Mouse (Mus musculus) gastrocnemius, adult 2 months (tissue): ENCODE results near the gene Pop4. TPM values are rescaled to one million over a fixed set of nuclear protein-coding genes. Genes with fewer than 3 reads are reported as not detected.
"Not testable (repeated sequence)": the region's sequence is repeated elsewhere in the genome, so short reads cannot be mapped to it uniquely, and the experiment has no call there.

Experiments used
- DNase-seq: peaks from one replicate; pipeline ENCODE4 v3.0.0; 2022
- H3K27ac ChIP-seq: fragments of 200-600 bp; 2 replicates; pipeline ENCODE4 v1.8.1; 2022; ENCODE audit warnings: mild to moderate bottlenecking
- H3K4me3 ChIP-seq: fragments of 200-600 bp; 2 replicates; pipeline ENCODE4 v1.8.1; 2022; ENCODE audit warnings: mild to moderate bottlenecking, moderate library complexity
- CTCF ChIP-seq: fragments of 200-600 bp; IDR thresholded peaks from 2 replicates; pipeline ENCODE4 v1.8.1; 2022; ENCODE audit warnings: antibody characterized with exemption, mild to moderate bottlenecking, moderate library complexity
- intact Hi-C: fragments of 180-260 bp; cut with DNase I; formaldehyde crosslinking; loops from one replicate; pipeline ENCODE4 v1.15.1; 2025
- long read RNA-seq, 2 experiments: library from polyadenylated mRNA; stranded (forward); transcript quantifications; one replicate each; pipeline ENCODE4 v2.0.0; 2021
- total RNA-seq, 2 experiments: library from RNA; stranded (reverse); gene quantifications; 2 replicates each; pipeline ENCODE4 v1.2.3; 2021

The Pop4 gene
- 1 to 10 TPM; 8.3 to 8.4 TPM for total RNA-seq
- long read RNA-seq, experiment 1, transcript Pop4-201 (7 exons, 2,113 nt), result major isoform, 8 of 8 reads
- long read RNA-seq, experiment 1, partial matches to known transcripts, result 0 of 8 reads
- long read RNA-seq, experiment 1, other reads (novel, unspliced or antisense), result 0 of 8 reads
- long read RNA-seq, experiment 2, transcript Pop4-201 (7 exons, 2,113 nt), result major isoform, 8 of 8 reads
- long read RNA-seq, experiment 2, partial matches to known transcripts, result 0 of 8 reads
- long read RNA-seq, experiment 2, other reads (novel, unspliced or antisense), result 0 of 8 reads

DNA sequence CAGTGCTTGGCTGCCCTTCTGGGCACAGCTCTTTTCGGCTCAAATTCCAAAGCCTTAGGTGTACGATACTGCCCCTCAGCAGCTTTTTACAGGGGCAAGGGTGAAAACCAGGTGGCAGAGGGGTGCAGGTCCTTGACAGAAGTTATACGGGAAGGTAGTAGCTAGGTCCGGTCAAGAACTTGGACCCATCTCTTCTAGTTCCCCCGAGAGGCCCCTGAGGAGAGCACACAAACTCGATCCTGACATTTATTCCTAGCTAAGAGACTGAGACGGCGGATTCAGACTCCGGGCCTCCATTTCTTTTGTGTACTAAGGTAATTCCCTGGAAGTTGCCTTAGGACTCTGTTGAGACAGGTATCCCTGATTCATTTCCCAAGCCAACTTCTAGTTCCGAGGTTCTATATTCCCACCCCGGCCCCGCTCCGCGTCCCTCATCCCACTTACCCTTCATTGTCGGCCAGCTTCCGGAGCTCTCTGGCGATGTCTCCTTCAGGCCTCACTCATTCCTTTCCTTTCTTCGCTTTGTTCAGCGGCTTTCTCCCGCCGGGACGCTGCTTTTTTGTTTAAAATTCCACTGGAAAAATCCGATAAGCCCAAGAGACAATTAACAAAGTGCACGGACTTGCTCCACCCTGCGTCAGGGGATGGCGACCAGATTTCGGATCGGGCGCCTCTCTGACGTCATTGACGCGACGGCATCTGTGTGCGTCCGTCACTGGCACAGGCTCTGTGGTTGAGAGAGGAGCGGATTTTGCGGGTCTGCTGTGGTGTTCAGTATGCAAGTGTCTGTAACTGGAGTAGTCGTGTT, at the start of gene Pop4:
Gene Pop4, minus strand, starts transcription at position 721 of the 808 bp plus-strand sequence.
- no peak for TF ChIP-seq CTCF
- Histone ChIP-seq H3K27ac (peak within 1 kb of the TSS; percentile 91), H3K4me3 (peak within 1 kb of the TSS; percentile 75)
- intact Hi-C loops, result no loop called here
- peak; percentile 93 for DNase-seq

DNA sequence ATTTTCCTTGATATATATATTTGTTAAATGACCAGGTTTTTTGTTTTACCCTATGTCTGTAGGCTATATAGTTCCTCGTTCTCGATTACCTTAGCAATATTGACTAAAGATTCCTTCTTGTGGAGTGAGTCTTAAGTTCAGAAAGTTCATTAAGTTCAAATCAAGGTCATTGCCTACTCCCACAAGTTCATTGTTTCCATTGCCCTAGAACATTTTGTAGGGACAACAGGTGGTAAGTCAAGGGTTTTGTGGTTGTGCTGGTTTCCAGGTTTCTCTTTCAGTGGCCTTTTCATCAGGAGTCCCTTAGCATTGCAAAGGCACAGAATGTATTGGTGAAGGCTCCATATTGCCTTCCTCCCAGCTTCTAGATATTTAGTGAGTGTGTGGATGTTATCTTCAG, 49.4 kb upstream of the Pop4 start:
- DNase-seq, result no peak
- intact Hi-C loops, result no loop called here

DNA sequence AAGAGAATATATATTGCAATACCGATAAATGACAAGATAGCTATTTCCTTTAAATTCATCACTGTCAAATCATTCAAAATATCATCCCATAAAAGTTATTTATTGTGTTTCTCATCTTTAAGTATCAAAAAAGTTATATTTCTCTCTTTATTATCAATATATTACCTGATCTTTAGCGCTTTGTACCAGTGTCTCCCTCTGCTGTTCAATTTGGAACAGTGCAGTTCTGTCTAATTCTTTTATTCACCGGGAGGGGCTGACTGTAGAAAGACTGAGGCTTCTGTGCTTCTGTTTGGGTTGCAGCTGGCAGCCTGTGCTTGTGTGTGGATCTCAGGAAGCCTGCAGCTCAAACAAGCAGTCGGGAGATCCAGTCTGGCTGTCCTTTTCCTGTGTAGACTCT, 11.0 kb upstream of the Pop4 start:
- TF ChIP-seq CTCF, result peak; percentile 60
- intact Hi-C loops, H3K4me3 ChIP-seq, H3K27ac ChIP-seq, DNase-seq: not testable (repeated sequence)

More for the DNA sequence above, 49.4 kb upstream of the Pop4 start:
- no peak overlapping the region for H3K27ac ChIP-seq
- TF ChIP-seq CTCF, result no peak
- H3K4me3 ChIP-seq, result no peak overlapping the region

DNA sequence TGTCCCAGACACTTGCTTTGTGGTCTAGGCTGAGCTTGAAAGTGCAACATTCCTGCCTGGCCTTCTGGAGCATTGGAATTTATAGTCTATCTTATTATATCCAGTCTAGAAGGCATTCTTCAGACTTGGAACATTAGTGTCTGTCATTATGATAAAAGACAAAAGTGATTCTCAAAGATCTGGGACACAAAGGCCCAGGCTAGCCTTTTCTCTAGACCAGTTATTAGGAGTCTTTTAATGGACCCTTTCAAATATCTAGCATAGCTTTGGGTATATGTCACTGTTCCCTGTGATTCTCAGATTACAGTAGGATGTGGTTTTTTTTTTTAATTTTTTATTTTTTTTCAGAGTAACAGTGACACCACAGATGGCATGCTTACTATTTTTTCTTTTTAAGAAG, 1.3 kb upstream of the Pop4 start:
- Histone ChIP-seq H3K27ac (no peak overlapping the region), H3K4me3 (no peak overlapping the region)
- TF ChIP-seq CTCF, result no peak
- intact Hi-C loops, result no loop called here
- no peak for DNase-seq

DNA sequence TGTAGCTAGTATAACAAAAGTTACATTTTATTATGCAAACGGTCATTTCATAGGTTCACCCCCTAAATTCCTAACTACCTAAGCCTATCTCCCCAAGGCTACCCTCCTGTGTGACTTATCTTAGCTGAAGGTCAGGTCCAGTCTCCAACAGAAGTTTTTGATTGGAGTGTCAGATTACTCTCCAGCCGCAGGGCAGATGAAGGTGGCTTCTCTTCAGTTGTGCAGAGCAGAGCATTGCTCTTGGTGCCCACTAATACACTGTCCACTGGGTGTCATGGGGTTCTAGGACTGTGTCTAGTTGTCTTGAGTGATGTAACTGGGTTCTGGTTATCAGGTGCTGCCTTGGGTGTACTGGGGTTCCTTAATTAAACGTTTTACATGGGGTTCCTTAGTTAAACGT, 636 bp upstream of the Pop4 start:
- peak overlapping the region; percentile 91 for H3K27ac ChIP-seq
- TF ChIP-seq CTCF, result no peak
- DNase-seq, result no peak
- peak overlapping the region; percentile 75 for H3K4me3 ChIP-seq
- intact Hi-C loops, result no loop called here

DNA sequence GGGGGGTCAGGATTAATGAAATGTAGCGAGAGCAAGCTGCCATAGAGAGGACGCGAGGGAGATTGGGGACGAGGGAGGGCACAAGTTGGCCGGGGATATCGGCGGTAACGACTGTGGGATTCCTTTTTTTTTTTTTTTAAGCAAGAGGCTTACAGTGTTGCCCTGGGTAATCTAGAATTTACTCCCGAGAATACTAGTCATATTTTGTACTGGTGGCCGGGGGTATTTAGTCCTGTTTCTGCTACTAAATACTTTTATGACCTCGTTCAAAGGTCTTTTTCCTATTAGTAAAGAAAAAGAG, 238 bp upstream of the Pop4 start:
- H3K27ac ChIP-seq, result peak overlapping the region; percentile 91
- DNase-seq, result no peak
- intact Hi-C loops, result no loop called here
- H3K4me3 ChIP-seq, result peak overlapping the region; percentile 75
- no peak for TF ChIP-seq CTCF

DNA sequence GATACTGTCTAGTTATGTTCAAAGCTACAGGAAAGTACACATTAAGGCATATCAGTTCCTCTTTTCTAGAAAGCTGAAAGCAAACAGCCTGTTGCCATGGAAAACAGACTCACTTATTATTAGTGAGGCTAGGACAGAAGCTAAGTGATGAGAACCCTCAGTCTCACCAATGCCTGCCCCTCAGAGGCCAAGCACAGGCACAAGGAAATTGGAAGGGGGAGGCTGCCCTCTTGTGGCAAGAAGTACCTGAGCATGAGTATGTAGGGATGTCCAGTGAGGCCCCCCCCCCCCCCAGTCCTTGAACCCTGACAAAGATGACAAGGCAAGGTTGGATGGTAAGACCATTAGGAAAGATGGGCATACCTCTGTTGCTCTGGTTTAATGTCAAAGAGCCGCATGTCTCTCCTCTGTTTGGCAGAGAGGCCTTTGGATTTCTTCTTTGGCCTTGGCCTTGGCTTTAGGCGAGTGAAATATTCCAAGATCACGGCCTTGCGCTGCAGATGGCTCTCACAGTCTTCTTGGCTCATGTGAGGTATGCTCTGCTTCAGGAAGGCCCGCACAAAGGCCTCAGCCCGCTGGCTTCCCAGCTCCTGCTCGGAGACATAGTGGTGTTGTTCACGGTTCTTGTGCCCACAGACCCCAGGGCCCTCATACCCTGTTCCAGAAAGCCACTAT, 4.1 kb downstream of the Pop4 start:
- H3K27ac ChIP-seq, result no peak overlapping the region
- TF ChIP-seq CTCF, result peak; percentile 64
- H3K4me3 ChIP-seq, result no peak overlapping the region
- intact Hi-C loops, result loop anchor here (1.0 to 2.0 kb wide), 3 partner anchors 40 to 84 kb away; partner anchors contain the start of gene 1600014C10Rik
- DNase-seq, result peak; percentile 78

DNA sequence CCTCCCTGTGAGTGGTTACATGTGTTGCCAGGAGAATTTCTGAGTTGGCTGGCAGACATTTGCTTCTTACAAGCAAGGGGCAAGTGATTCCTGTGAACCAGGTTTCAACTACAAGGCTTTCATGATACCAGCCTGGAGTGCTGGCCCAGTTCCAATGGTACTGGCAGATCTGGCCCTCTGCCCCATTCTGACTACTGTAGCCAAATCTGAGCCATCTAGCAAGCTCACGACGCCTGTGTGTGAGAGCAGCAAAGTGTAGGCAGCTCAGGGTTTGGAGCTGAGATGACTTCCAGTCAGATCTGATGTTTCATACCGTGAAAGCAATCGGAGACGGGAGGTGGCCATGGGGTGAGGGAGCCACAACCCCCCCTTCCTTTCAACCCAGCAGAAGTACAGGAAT, 8.8 kb downstream of the Pop4 start:
- no peak for TF ChIP-seq CTCF
- H3K27ac ChIP-seq, result no peak overlapping the region
- DNase-seq, result peak; percentile 40
- H3K4me3 ChIP-seq, result no peak overlapping the region
- intact Hi-C loops, result no loop called here

DNA sequence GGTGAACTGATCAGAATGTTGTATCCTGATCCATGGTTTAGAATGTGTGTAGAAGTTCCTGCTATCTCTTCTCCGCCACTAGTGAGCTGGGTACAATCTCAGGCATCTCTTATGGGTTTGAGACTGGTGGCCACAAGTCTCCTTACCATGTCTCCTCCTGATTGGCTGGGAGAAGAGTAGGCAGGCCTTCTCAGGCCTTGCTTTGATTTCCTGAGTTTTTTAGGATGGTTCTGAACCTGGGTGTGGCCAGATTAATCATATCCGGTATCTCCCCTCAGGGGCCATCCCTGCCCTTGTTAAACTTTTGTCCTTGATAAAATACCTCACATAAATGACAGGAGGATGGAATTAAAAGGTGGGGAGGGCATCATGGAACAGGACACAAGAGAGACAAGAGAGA, 11.6 kb downstream of the Pop4 start:
- no peak overlapping the region for H3K4me3 ChIP-seq
- no peak overlapping the region for H3K27ac ChIP-seq
- intact Hi-C loops, result no loop called here
- no peak for DNase-seq
- no peak for TF ChIP-seq CTCF

DNA sequence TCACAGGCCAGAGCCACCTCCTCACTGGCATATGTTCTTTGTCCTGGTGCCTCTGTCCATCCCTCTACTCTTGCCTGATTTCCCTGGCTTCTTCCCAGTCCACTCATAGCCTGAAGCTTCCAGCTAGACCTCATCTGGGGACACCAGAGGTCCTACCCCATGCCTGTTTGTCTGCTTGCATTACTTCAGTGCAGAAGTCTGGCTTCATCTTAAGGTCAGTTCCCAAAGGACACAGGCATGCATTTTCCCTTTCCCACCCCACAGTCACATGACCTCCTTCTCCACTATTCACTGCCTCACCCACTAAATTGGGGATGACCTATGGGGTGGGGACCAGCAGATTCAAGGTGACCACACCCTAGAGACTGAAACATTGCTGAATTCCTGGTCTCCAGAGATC, 17.8 kb downstream of the Pop4 start:
- intact Hi-C loops, result no loop called here
- H3K27ac ChIP-seq, result no peak overlapping the region
- H3K4me3 ChIP-seq, result no peak overlapping the region
- no peak for TF ChIP-seq CTCF
- no peak for DNase-seq

DNA sequence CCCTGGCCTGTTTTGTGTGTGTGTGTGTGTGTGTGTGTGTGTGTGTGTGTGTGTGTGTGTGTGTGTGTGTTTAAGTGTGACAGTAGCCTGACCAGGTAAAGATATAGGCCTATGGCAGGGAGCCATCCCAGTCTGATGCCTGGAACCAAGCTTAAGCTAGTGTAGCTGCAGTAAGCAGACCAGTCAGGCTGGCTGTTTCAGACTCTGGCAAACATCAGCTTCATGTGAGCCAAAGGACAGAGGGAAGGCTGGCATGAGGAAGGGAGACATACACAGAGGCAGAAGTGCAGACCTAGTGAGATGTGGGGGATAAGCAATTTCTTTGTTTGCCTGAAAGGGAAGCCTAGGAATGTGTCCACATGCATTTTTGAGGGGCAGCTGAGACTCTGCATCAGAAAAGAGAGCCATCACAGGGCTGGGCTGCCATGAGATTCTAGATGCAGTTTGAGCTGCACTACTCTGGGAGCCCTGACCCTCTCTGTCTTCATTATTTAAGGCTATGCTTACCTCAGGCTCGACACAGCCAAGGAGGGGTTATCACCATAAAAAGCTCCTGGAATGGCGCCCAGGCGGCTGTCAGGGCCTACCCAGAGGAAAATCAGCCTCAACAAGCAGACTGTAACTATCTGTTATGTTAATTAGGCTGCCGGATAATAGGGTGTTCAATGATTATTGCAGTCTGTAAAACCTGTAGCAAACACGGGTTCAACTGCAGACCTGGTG, 19.6 kb downstream of the Pop4 start:
- no peak for TF ChIP-seq CTCF
- no peak overlapping the region for H3K4me3 ChIP-seq
- peak overlapping the region; percentile 20 for H3K27ac ChIP-seq
- intact Hi-C loops, result no loop called here
- DNase-seq, result peak; percentile 61

DNA sequence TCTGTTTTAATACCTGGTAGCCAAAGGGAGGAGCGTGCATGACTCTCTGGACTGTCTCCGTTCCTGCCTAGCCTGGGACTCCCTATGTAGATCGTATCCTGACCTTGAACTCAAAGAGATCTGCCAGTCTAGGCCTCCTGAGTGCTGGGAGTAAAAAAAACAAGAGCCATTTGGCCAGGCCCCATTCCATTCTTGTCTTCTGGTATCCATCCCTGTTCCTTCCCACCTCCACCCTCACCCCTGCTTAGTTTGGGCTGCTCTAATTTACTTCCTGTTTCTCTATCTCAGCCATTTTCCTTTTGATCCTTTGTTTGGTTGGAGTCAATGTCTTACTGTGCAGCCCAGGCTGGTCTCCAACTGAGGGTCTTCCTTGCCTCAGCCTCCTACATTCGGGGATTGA, 28.8 kb downstream of the Pop4 start:
- no peak for DNase-seq
- Histone ChIP-seq H3K4me3 (no peak overlapping the region), H3K27ac (no peak overlapping the region)
- intact Hi-C loops, result no loop called here
- no peak for TF ChIP-seq CTCF
